Mouse (Mus musculus) left cerebral cortex, postnatal 36 days (tissue): ENCODE measurements around the gene Hmg20a. TPM values are rescaled to one million over a fixed set of nuclear protein-coding genes. Genes with fewer than 3 reads are reported as not detected.

ENCODE experiments used
- DNase-seq, 2 experiments: peaks; one replicate each; pipeline ENCODE4 v3.0.0; 2021 to 2022; ENCODE audit warnings: low spot score in 2 of 2, mixed read lengths in 1 of 2
- intact Hi-C: fragments of 180-260 bp; cut with DNase I; formaldehyde crosslinking; loops from one replicate; pipeline ENCODE4 v1.15.1; 2025
- total RNA-seq, 2 experiments: library from RNA; stranded (reverse); gene quantifications; 2 replicates each; pipeline ENCODE4 v1.2.3; 2021

Gene Hmg20a
- total RNA-seq, result 10 to 100 TPM; 65.0 to 69.7 TPM

DNA sequence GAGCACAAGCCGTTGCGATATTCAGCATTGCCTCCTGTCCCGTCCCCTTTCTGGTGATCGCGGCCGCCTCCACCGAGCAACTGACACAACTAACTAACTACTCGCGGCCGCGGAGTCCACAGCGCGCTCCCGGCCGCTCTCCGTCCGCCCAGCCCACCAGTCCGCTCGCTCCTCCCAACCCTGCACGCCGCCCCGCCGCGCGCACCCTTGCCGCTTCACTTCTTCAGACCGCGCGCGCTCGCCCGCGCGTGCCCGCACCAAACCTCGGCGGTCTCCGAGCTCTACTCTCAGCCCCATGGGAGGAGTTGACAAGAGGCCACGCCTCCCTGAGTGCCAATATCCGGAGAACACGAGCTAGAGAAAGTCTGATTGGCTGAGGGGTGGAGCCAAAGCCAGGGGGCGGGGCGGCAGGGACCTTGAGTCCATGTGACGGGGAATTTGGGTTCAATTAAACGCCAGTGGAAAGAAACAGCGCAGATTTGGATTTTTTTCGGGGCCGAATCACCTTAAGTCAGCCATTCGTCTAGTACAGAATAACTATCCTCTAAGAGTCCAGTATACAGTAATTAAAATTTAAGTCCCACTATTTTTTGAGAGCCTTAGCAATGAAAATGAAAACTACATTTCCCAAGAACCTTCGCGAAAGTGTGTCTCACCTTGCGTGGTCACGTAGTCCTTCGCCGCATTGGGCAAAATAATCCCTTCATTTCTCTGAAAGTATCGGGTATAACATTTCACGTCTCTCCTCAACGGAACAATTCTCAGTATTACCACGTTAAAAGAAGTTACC lies at the start of gene Hmg20a, which contains the start of gene Peak1:
Hmg20a (plus strand) TSS at position 662 of the 790 bp plus-strand sequence.
Peak1 (minus strand) TSS at position 120 of the 790 bp plus-strand sequence.
- intact Hi-C loops, result loop anchor here (2.0 to 10.0 kb wide), 3 partner anchors 89 to 203 kb away; no protein-coding TSS in a partner anchor
- peak; percentile 99 to 100 for DNase-seq

DNA sequence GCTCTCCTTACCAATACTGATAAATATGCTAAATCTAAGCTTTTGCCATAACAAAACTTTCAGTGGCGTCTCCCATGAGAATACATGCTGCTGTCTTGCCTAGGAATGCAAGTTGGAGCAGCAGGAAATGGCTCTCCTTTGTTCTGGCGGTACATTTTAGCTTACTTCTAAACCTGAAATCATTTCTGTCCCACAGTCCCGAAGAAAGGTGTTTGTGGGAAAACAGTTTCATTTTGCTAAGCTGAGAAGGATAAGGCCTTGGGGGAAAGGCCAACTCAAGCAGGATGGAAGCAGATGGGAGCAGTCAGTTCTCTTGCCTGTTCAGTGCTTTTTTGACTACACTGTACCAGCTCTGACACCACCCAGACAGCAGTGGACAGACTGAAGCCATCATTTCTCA lies 49.6 kb upstream of the Hmg20a start:
- DNase-seq, result no peak
- intact Hi-C loops, result no loop called here

DNA sequence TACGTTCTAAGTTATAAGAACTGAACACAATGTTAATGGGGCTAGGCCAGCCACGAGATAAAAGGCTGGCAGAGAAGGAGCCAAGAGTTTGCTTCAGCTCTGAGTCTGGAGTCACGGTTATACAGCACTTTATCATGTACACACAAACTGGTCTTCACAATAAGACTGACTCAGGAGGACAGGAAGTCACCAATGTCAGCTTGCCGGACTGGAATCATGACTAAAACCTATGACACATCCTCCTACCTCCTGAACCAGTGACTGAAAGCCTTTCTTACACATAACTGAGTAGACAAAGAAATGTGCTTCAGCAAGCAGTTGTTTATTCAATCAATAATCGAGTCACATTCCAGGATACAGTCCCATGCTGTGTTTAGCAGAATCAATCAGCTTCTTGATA lies 47.7 kb upstream of the Hmg20a start:
- no peak for DNase-seq
- intact Hi-C loops, result no loop called here

- intact Hi-C loops, result no loop called here
- peak; percentile 13 to 15 for DNase-seq
Measured at GRCm38 (mm10) chr9:56374401-56374800, 44.0 kb upstream of the Hmg20a start.

DNA sequence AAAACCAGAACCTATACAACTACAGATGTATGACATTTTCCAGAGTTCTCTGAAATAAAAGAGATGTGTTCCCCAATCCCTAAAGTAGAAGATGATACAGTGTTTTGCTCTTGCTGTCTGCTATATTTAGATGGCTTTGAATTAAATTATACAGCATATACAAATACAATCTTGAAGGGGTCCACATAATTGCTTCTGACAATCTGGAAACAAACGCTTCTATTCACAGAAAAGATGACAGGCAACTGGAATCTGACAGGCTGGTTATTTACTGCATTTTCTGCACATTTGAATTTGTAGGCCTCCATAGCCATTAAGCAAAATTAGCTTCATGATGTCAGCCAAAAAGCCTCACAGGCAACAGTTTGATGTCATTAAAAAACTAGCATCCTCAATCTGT lies 35.6 kb upstream of the Hmg20a start:
- intact Hi-C loops, result no loop called here
- no peak for DNase-seq

GRCm38 (mm10) chr9:56392857-56393256 lies 25.6 kb upstream of the Hmg20a start:
- intact Hi-C loops, result no loop called here
- DNase-seq, result no peak

GRCm38 (mm10) chr9:56396306-56396705 lies 22.1 kb upstream of the Hmg20a start:
- intact Hi-C loops, result no loop called here
- DNase-seq, result no peak

DNA sequence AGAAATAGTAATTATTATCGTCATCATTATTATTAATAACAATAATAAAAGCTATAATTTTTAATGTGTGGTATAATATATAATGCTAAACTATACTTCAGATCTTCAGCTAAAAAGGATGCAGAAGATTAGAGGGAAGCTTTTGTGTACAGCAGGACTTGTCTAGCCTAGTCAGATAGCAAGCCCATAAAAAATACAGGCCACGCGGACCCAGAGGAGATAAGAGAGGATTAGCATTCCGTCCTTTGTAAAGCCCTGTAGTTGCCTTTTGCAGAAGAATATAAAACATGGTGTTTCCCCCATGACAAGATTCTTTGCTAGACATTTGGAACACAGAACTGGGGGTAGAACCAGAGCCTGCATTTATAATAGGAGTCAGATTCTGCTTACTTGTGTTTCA lies 13.8 kb upstream of the Hmg20a start:
- no peak for DNase-seq
- intact Hi-C loops, result no loop called here

GRCm38 (mm10) chr9:56409928-56410327 lies 8.5 kb upstream of the Hmg20a start:
- intact Hi-C loops, result loop anchor here (10.0 kb wide), 1 partner anchor 195 kb away; no protein-coding TSS in a partner anchor
- no peak for DNase-seq

- no peak for DNase-seq
- intact Hi-C loops, result loop anchor here (10.0 kb wide), 1 partner anchor 198 kb away; no protein-coding TSS in a partner anchor
Measured at GRCm38 (mm10) chr9:56412716-56413115, 5.7 kb upstream of the Hmg20a start.

GRCm38 (mm10) chr9:56414322-56414721 lies 4.1 kb upstream of the Hmg20a start:
- DNase-seq, result no peak
- intact Hi-C loops, result loop anchor here (10.0 kb wide), 1 partner anchor 200 kb away; no protein-coding TSS in a partner anchor

DNA sequence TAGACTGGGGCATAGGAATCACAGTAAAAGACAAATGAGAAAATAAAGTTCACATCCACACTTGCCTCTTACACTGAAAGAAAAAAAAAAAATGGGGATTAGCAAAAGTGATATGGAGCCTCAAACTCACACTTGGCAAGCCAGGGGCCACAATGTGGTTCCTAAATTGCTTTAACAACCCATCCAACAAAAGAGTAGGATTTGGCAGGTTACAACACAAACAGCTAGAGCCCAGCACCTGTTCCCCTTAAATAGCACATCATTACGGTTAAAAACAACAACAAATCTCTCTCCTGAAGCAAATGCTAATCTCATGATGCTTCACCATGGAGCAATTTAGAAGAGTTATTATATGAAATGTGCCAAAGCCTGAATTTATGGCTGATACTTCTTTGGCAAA lies 3.0 kb upstream of the Hmg20a start:
- intact Hi-C loops, result loop anchor here (5.0 to 10.0 kb wide), 2 partner anchors 143 to 201 kb away; no protein-coding TSS in a partner anchor
- no peak for DNase-seq

DNA sequence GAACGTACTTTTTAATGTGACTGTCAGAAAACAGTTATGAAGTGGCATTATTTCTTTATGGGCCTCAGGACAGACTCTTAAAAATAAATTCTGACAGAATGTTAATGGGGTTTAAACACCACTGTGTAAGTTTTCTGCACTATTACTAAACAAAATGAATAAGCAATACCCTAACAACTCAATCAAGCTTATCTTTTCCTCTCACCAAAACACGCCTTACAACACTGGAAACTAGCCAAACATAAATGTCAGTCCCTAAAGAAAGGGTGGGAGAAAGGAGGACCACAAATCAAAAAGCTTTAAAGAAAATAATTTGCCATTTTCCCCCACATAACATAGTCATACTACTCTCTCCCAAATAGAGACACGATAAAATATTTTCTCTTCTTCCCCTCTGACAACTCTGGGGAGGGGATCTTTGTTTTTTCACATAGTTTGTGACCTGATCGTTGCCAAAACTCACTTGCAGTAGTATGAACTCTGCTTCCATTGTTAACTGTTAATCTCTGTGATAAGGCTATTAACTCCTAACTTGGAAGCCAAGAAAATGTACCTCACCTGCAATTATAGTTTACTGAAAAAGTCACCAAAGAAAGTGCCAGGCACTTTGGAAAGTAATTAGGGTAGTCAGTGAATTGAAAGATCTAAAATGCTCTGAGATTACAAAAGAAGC lies 2.3 kb upstream of the Hmg20a start:
- DNase-seq, result no peak
- intact Hi-C loops, result loop anchor here (5.0 to 10.0 kb wide), 2 partner anchors 144 to 201 kb away; no protein-coding TSS in a partner anchor

- peak; percentile 75 to 77 for DNase-seq
- intact Hi-C loops, result loop anchor here (5.0 to 10.0 kb wide), 2 partner anchors 145 to 203 kb away; no protein-coding TSS in a partner anchor
Measured at GRCm38 (mm10) chr9:56417415-56417947, 928 bp upstream of the Hmg20a start.

GRCm38 (mm10) chr9:56418738-56419239 lies 380 bp downstream of the Hmg20a start:
- intact Hi-C loops, result loop anchor here (2.0 to 10.0 kb wide), 3 partner anchors 88 to 204 kb away; no protein-coding TSS in a partner anchor
- DNase-seq, result peak; percentile 82 to 84

DNA sequence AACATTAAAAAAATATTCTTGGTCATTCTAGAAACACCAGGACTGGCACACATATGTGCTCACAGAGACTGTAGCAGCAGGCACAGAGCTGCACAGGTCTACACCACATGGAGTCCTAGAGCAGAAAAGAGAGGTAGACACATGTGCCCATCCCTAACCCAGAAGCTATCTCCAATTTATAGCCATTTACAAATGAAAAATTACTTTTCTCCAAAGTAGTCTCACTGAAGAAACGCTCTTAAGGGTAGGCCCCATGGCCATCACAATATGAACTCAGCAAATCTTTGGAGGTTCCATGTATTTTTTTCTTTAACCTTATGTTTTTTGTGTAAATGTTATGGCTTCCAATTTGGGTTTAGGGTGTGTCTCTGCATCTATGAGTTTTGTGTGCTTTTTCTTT lies 1.8 kb downstream of the Hmg20a start:
- no peak for DNase-seq
- intact Hi-C loops, result no loop called here

GRCm38 (mm10) chr9:56420892-56421601 lies 2.6 kb downstream of the Hmg20a start:
- no peak for DNase-seq
- intact Hi-C loops, result no loop called here

DNA sequence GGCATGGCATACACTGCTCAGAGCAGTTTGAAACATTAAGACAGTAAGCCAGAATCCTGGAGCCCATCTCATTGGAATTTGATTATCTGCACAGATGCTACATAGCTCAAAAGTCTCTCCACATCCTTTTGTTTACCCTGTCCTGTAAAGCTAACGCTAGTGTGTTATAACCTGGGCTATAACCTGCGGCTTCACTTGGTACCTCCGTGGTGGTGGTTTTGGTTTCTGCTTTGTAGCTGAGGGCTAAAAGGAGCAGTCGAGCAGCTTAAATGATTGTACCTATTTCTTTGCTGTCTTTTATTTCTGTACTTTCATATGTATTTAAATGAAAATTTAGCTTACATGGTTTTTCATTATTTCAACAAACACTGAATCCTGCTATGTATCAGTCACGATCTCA lies 3.6 kb downstream of the Hmg20a start:
- no peak for DNase-seq
- intact Hi-C loops, result no loop called here

DNA sequence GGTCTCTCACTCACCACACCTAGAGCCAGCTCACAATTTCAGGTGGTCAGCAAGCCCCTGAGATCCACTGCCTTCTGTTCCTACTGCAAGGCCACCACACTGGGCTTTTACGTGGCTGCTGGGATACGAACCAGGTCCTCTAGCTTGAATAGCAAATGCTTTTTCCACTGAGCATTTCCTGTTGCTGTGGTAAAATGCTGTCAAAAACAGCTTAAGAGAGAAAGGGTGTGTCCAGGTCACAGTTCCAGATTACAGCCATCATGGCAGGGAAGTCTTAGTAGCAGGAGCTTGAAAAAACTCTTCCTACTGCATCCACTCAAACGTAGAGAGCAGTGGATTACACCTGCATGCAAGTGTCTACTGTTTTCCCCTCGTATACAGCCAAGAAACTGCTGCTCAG lies 6.5 kb downstream of the Hmg20a start:
- intact Hi-C loops, result no loop called here
- DNase-seq, result no peak
